Mouse (Mus musculus): ENCODE data around the gene Porcn. TPM values are rescaled to one million over a fixed set of nuclear protein-coding genes. Genes with fewer than 3 reads are reported as not detected.

Porcn gene
- 6.4 and 7.3 TPM in 2 replicates for total RNA-seq (2021)
- long read RNA-seq, experiment 1, partial matches to known transcripts, result 1 of 6 reads
- long read RNA-seq, experiment 1, other reads (novel, unspliced or antisense), result 4 of 6 reads
- long read RNA-seq, experiment 2, partial matches to known transcripts, result 0 of 6 reads
- long read RNA-seq, experiment 2, other reads (novel, unspliced or antisense), result 2 of 6 reads

- DNase-seq, result peak; percentile 91
Observed at GRCm38 (mm10) chrX:8206015-8206693, at the start of gene Porcn. Porcn (minus strand) TSS chrX:8206525.

GRCm38 (mm10) chrX:8255807-8256206 lies 49.5 kb upstream of the Porcn start:
- no peak for DNase-seq

GRCm38 (mm10) chrX:8253711-8254110 lies 47.4 kb upstream of the Porcn start:
- DNase-seq, result no peak

- peak; percentile 80 for DNase-seq
Observed at GRCm38 (mm10) chrX:8252334-8253285, 46.3 kb upstream of the Porcn start, which contains the start of gene Ftsj1. Ftsj1 (minus strand) TSS chrX:8252406.

- no peak for DNase-seq
Observed at GRCm38 (mm10) chrX:8251789-8252333, 45.5 kb upstream of the Porcn start.

- DNase-seq, result no peak
Observed at GRCm38 (mm10) chrX:8248542-8249120, 42.3 kb upstream of the Porcn start.

GRCm38 (mm10) chrX:8247680-8248079 lies 41.4 kb upstream of the Porcn start:
- no peak for DNase-seq

- DNase-seq, result no peak
Observed at GRCm38 (mm10) chrX:8238804-8239395, 32.6 kb upstream of the Porcn start.

- no peak for DNase-seq
Observed at GRCm38 (mm10) chrX:8236704-8237103, 30.4 kb upstream of the Porcn start.

GRCm38 (mm10) chrX:8233602-8234001 lies 27.3 kb upstream of the Porcn start:
- DNase-seq, result no peak

GRCm38 (mm10) chrX:8230272-8230671 lies 23.9 kb upstream of the Porcn start:
- DNase-seq, result no peak

GRCm38 (mm10) chrX:8223473-8223872 lies 17.1 kb upstream of the Porcn start:
- no peak for DNase-seq

GRCm38 (mm10) chrX:8222678-8223421 lies 16.5 kb upstream of the Porcn start:
- no peak for DNase-seq

GRCm38 (mm10) chrX:8222296-8222677 lies 16.0 kb upstream of the Porcn start:
- no peak for DNase-seq

- no peak for DNase-seq
Observed at GRCm38 (mm10) chrX:8219651-8220050, 13.3 kb upstream of the Porcn start.

GRCm38 (mm10) chrX:8218114-8218513 lies 11.8 kb upstream of the Porcn start:
- DNase-seq, result no peak

- DNase-seq, result no peak
Observed at GRCm38 (mm10) chrX:8217383-8217782, 11.1 kb upstream of the Porcn start.

GRCm38 (mm10) chrX:8211490-8212207 lies 5.3 kb upstream of the Porcn start:
- DNase-seq, result no peak

- no peak for DNase-seq
Observed at GRCm38 (mm10) chrX:8209720-8210119, 3.4 kb upstream of the Porcn start.

- no peak for DNase-seq
Observed at GRCm38 (mm10) chrX:8207224-8207623, 899 bp upstream of the Porcn start.
